Mouse (Mus musculus) heart, adult 2 months (tissue): ENCODE results near the gene Dmgdh.
A peak's percentile ranks its signal among the peaks of the same experiment; 100 is the strongest.

Source experiments
- CTCF ChIP-seq: fragments of 200-600 bp; IDR thresholded peaks from 2 replicates; pipeline ENCODE4 v1.8.1; 2022; ENCODE audit warnings: antibody characterized with exemption, mild to moderate bottlenecking, moderate library complexity
- EP300 ChIP-seq: fragments of 200-500 bp; IDR thresholded peaks from 2 replicates; pipeline ENCODE4 v1.6.1; 2011; ENCODE audit warnings: low read depth, low read length, control low read depth; ENCODE audit not compliant: insufficient read depth
- POLR2A ChIP-seq: fragments of 200-500 bp; IDR thresholded peaks from 2 replicates; pipeline ENCODE4 v1.6.1; 2011; ENCODE audit warnings: mild to moderate bottlenecking, low read depth, low read length, control low read depth; ENCODE audit not compliant: insufficient read depth

DNA sequence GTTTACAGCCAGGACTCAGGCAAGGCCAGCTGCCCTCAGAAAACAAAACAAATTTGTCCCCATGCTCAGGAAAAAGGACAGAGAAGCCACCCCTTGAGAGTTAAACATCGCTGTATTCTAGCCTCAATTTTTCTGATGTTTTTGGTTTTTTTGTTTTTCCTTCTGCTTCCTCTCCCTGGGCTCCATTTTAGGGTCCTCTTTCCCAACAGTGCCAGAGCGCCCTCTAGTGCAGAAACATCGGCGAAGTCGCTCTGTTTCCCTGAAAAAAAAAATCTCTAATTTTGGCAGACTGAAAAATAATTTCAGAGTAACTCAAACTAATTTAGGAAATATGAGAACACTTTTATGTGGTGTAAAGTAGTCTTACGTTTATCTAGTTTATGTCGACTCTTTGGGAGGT lies 44.7 kb downstream of the Dmgdh start:
- TF ChIP-seq POLR2A (no peak), EP300 (0 out of 2 replicates have a peak, but pooled peaks have one; percentile 42), CTCF (peak; percentile 82)
